ENCODE assay signal across 8 mouse cellular contexts in the genomic region with DNA sequence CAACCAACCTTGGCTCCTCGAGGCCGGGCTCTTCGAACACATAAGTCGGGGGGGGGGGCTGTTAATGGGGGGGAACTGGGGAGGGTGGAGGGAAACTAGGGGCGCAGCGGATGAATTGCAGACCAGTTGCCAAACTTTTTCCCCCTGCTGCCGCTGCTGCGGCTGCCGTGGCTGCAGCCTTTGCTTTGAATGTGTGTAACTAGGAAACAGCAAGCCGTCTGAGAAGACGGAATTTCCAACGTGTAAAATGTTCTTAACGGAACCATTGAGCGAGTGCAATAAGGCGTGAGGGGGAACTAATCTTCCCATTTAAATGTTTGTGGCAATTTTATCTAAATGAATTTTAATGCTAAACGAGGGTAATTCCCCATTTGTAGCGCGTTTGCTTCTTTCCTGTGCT.
A peak's percentile ranks its signal among the peaks of the same experiment; 100 is the strongest.
DNase-seq lines count a peak whose midpoint lies in the region; ATAC-seq and TF ChIP-seq lines count a peak whose summit lies in the region.

No protein-coding gene starts in this region.

- H3K36me3 ChIP-seq in testis, adult 2 months (ENCODE audit: control insufficient read depth, insufficient read depth, low read length), result no peaks in the 10 kb centered on the region
- no peaks in the 10 kb centered on the region for H3K36me3 ChIP-seq in forebrain, embryonic 16.5 days (ENCODE audit: control insufficient read depth, insufficient read depth)
- H3K36me3 ChIP-seq in midbrain, embryonic 16.5 days (ENCODE audit: control insufficient read depth, insufficient read depth, low read length), result no peaks in the 10 kb centered on the region

- no peak for TF ChIP-seq CTCF in testis, adult 2 months (IDR thresholded peaks at IDR 0.05; ENCODE audit: control insufficient read depth, insufficient read depth, insufficient replicate concordance, low read depth, low read length)

- H3K9ac ChIP-seq in forebrain, embryonic 16.5 days (replicated peaks; ENCODE audit: low read depth, low read length), result peak overlapping the region; percentile 54
- peak overlapping the region; percentile 59 for H3K9ac ChIP-seq in midbrain, embryonic 16.5 days (ENCODE audit: low read depth, low read length)

- H3K27ac ChIP-seq in testis, adult 2 months (ENCODE audit: control insufficient read depth, insufficient read depth, low read depth, low read length), result no peak overlapping the region; the same call in 1 of the 2 replicates
- peak overlapping the region; percentile 78 for H3K27ac ChIP-seq in forebrain, embryonic 16.5 days (ENCODE audit: low read length)
- peak overlapping the region; percentile 75 for H3K27ac ChIP-seq in midbrain, embryonic 16.5 days (ENCODE audit: low read length)

- DNase-seq in cerebellum, adult 9-10 months, result peak; percentile 65
- DNase-seq in cerebellum, postnatal 25 days, result no peak
- DNase-seq in testis, postnatal 10 days (ENCODE audit: low spot score), result no peak
- peak; percentile 36 for DNase-seq in kidney, postnatal 14 days
- no peak for DNase-seq in frontal cortex, postnatal 14 days (ENCODE audit: low spot score in 2 of 2)

- peaks cover 13% of the 10 kb centered on the region for H3K4me1 ChIP-seq in testis, adult 2 months (ENCODE audit: control insufficient read depth, insufficient read depth, low read length)
- H3K4me1 ChIP-seq in forebrain, embryonic 16.5 days (replicated peaks; ENCODE audit: control insufficient read depth, insufficient read depth, low read length), result peaks cover 33% of the 10 kb centered on the region
- peaks cover 12% of the 10 kb centered on the region for H3K4me1 ChIP-seq in midbrain, embryonic 16.5 days (ENCODE audit: control insufficient read depth, insufficient read depth, low read length)

- no peaks in the 10 kb centered on the region for H3K9me3 ChIP-seq in forebrain, embryonic 16.5 days (ENCODE audit: control insufficient read depth, low read length)
- no peaks in the 10 kb centered on the region for H3K9me3 ChIP-seq in midbrain, embryonic 16.5 days (replicated peaks; ENCODE audit: control insufficient read depth, low read length, poor library complexity, severe bottlenecking)

- peak overlapping the region; percentile 59 for H3K4me3 ChIP-seq in testis, adult 2 months (ENCODE audit: control insufficient read depth, low read depth, low read length)
- peak overlapping the region; percentile 54 for H3K4me3 ChIP-seq in forebrain, embryonic 16.5 days (replicated peaks; ENCODE audit: low read length)
- H3K4me3 ChIP-seq in midbrain, embryonic 16.5 days (ENCODE audit: low read depth, low read length), result peak overlapping the region; percentile 44

- TF ChIP-seq POLR2A in testis, adult 2 months (IDR thresholded peaks at IDR 0.05; ENCODE audit: control insufficient read depth, low read depth, low read length), result no peak

- H3K4me2 ChIP-seq in forebrain, embryonic 16.5 days (ENCODE audit: low read length), result peak overlapping the region; percentile 77
- H3K4me2 ChIP-seq in midbrain, embryonic 16.5 days (ENCODE audit: low read length), result peak overlapping the region; percentile 78

- peaks cover 18% of the 10 kb centered on the region for H3K27me3 ChIP-seq in testis, adult 2 months (ENCODE audit: control insufficient read depth, insufficient read depth, low read length)
- peaks cover 12% of the 10 kb centered on the region for H3K27me3 ChIP-seq in forebrain, embryonic 16.5 days (replicated peaks; ENCODE audit: control insufficient read depth, insufficient read depth, low read length)
- peaks cover 2% of the 10 kb centered on the region; the same call in 1 of the 2 replicates for H3K27me3 ChIP-seq in midbrain, embryonic 16.5 days (ENCODE audit: control insufficient read depth, insufficient read depth, low read depth, low read length)

- ATAC-seq in forebrain, embryonic 16.5 days, result peak; percentile 65
- peak; percentile 53 for ATAC-seq in midbrain, embryonic 16.5 days

- under 1% methylated on average over 18 of the region's 18 CpGs for WGBS in forebrain, embryonic 16.5 days
- under 1% methylated on average over 18 of the region's 18 CpGs for WGBS in midbrain, embryonic 16.5 days

Comparison
In these comparisons a context has a peak if more than half of its experiments do, and no peak if none do; other contexts are left out.
1. DNase-seq: peak in cerebellum, adult 9-10 months (single experiment) and kidney, postnatal 14 days (single experiment); none in cerebellum, postnatal 25 days (0 of 2), testis, postnatal 10 days (single experiment) and frontal cortex, postnatal 14 days (0 of 2).
2. Peak in every context shown above with its lines, with median percentiles within 50 percentile points of each other: H3K4me3 ChIP-seq.